Mouse (Mus musculus) midbrain, embryonic 11.5 days (tissue): Measurements from ENCODE around the gene Tmem127. TPM values are rescaled to one million over a fixed set of nuclear protein-coding genes. Genes with fewer than 3 reads are reported as not detected.
"Not testable (repeated sequence)": the region's sequence is repeated elsewhere in the genome, so short reads cannot be mapped to it uniquely, and the experiment has no call there.

Source experiments
- ATAC-seq: fragments of 200-750 bp; cut with Nextera tagmentation; 2 replicates; pipeline ENCODE4 v1.8.0; 2017; ENCODE audit warnings: moderate TSS enrichment, moderate library complexity; ENCODE audit not compliant: low FRiP score
- DNase-seq: peaks from one replicate; pipeline ENCODE4 v3.0.0; 2015; ENCODE audit warnings: low spot score; ENCODE audit errors: missing footprints
- H3K27ac ChIP-seq: fragments of 300-500 bp; sonication (generic); 2 replicates; pipeline ENCODE4 v1.5.1; 2014; ENCODE audit warnings: low read depth, low read length
- H3K27me3 ChIP-seq: fragments of 300-500 bp; sonication (generic); 2 replicates; pipeline ENCODE4 v1.6.1; 2014; ENCODE audit warnings: mild to moderate bottlenecking, low read length, moderate library complexity, mixed read lengths; ENCODE audit not compliant: control insufficient read depth, insufficient read depth
- H3K36me3 ChIP-seq: fragments of 300-500 bp; sonication (generic); 2 replicates; pipeline ENCODE4 v1.6.1; 2014; ENCODE audit warnings: mild to moderate bottlenecking, low read length, moderate library complexity, mixed read lengths; ENCODE audit not compliant: control insufficient read depth, insufficient read depth
- H3K4me1 ChIP-seq: fragments of 300-500 bp; sonication (generic); 2 replicates; pipeline ENCODE4 v1.6.1; 2014; ENCODE audit warnings: low read length; ENCODE audit not compliant: control insufficient read depth, insufficient read depth
- H3K4me2 ChIP-seq: fragments of 300-500 bp; sonication (generic); 2 replicates; pipeline ENCODE4 v1.6.1; 2014; ENCODE audit warnings: mild to moderate bottlenecking, moderate library complexity
- H3K4me3 ChIP-seq: fragments of 300-500 bp; sonication (generic); 2 replicates; pipeline ENCODE4 v1.5.1; 2014; ENCODE audit warnings: low read depth, low read length
- H3K9ac ChIP-seq: fragments of 300-500 bp; sonication (generic); 2 replicates; pipeline ENCODE4 v1.6.1; 2014; ENCODE audit warnings: low read length
- H3K9me3 ChIP-seq: fragments of 300-500 bp; sonication (generic); 2 replicates; pipeline ENCODE4 v1.6.1; 2016; ENCODE audit warnings: low read length; ENCODE audit not compliant: control insufficient read depth
- WGBS: fragments of 180-500 bp; shearing (Covaris S2); extraction: QIAGEN DNeasy Blood & Tissue Kit; methylation state at CpG from one replicate; pipeline ENCODE4 v1.1.7; 2014; 5-methylcytosine and 5-hydroxymethylcytosine counted together
- polyA plus RNA-seq: library from polyadenylated mRNA; unstranded; fragments of >200 nt; fragmentation: Nextera tagmentation; extraction: Ambion mirVana; gene quantifications from 2 replicates; pipeline ENCODE4 v1.2.1, GENCODE M21; 2014

The Tmem127 gene
- 24.6 and 26.4 TPM in 2 replicates for polyA plus RNA-seq

DNA sequence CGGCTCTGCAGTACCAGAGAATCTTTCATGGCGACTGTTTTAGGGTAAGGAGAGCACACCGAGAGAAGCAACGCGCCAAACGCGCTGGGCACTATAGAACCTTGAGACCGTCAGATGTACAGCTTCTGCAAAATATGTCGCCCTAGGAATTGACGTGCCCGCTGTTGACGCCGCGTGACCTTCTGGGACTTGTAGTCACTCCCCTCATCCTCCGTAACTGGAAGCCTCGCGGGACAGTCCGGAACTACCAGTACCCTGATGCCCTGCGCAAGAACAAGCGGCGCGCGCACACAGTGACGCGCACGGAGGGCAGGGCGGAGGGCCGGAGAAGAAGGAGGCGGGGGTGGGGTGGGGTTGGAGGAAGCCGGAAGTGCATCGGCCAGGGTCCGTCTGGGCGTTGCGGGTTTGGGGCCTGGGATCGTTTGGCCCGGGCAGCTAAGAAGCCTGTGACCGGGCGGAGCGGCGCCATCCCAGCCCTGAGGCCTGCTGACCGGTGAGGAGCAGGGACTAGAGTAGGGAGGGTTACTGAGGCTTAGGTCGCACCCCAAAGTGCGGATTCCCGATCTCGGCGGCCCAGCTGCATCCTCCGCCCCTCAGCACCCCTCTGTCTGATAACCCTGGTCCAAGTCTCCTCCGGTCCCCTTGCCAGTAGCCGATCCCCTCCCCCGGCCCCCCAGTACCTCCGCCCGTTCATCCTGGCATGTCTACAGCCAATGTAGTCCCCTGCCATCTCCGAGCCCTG lies at the start of gene Tmem127, which contains the start of gene Ciao1:
Gene Tmem127, plus strand, starts transcription at position 317 of the 742 bp plus-strand sequence.
Gene Ciao1, minus strand, starts transcription at position 225 of the 742 bp plus-strand sequence.
- H3K27ac ChIP-seq = no peak within 1 kb of the TSS; the same call in 1 of the 2 replicates
- peak within 1 kb of the TSS; percentile 89 for H3K4me2 ChIP-seq
- peak within 1 kb of the TSS; percentile 84 for H3K9ac ChIP-seq
- H3K36me3 ChIP-seq = no peaks in the 10 kb centered on the region; the same call in 1 of the 2 replicates
- peaks cover 14% of the 10 kb centered on the region for H3K4me1 ChIP-seq
- peak within 1 kb of the TSS; percentile 73 for H3K4me3 ChIP-seq
- DNase-seq (peak; percentile 99), ATAC-seq (peak; percentile 98)
- WGBS = under 1% methylated on average over 53 of the region's 53 CpGs
- no peaks in the 10 kb centered on the region for H3K27me3 ChIP-seq
- H3K9me3 ChIP-seq = no peaks in the 10 kb centered on the region

DNA sequence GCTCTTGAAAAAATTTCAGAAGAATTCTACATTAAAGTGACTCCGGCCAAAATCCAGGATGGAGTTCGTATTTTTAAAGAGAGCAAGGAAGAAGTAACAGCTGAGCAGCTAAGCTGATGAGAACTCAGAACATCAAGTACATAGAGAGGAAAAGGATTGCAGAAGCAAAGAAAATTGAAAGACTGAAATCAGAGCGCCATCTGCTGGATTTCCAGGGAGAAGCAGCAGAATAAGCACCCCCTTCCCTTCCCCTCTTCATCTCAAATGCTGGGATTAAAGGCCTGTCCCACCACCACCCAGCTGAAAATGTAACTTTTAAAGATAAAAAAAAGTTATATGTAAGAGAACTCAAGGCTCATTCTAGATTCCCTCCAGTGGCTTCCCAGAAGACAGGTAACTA lies 42.8 kb upstream of the Tmem127 start:
- Histone ChIP-seq H3K4me2 (no peak overlapping the region), H3K9ac (no peak overlapping the region), H3K4me1 (peaks cover 6% of the 10 kb centered on the region), H3K27ac (no peak overlapping the region), H3K27me3 (no peaks in the 10 kb centered on the region), H3K9me3 (no peaks in the 10 kb centered on the region), H3K36me3 (no peaks in the 10 kb centered on the region), H3K4me3 (no peak overlapping the region)
- 33% methylated on average over 3 of the region's 3 CpGs for WGBS
- no peak for ATAC-seq
- peak; percentile 96 for DNase-seq

DNA sequence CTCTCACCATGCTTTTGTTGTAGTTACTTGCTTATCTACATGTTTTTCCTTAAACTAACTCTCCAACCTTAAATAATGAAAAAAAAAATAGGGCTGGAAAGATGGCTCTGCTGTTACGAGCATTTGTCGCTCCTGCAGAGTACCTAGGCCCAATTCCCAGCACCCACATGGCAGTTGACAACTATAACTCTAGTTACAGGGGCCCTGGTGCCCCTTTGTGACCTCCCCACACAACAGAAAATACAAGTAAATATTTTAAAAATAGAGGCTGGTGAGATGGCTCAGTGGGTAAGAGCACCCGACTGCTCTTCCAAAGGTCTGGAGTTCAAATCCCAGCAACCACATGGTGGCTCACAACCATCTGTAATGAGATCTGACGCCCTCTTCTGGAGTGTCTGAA lies 41.8 kb upstream of the Tmem127 start:
- H3K36me3 ChIP-seq, H3K9ac ChIP-seq, H3K27me3 ChIP-seq, ATAC-seq, H3K9me3 ChIP-seq, H3K4me2 ChIP-seq, H3K27ac ChIP-seq, H3K4me1 ChIP-seq, H3K4me3 ChIP-seq: not testable (repeated sequence)
- 87% methylated on average over 4 of the region's 4 CpGs for WGBS
- peak; percentile 49 for DNase-seq

DNA sequence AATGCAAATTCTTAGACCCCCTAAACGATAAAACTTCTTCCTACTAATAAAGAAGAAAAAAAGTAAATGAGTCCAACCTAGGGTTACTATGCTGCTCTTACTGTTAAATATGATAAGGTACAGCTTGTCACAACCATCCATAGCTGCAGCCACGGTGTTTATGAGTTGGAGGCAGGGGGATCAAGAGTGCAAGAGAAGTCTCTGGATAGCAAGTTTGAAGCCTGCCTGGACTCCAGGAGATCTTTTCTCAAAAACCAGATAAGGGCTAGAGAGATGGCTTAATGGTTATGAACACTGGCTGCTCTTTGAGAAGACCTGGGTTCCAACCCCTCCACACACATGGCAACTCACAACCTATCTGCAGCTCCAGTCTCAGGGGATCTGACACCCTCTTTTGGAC lies 40.8 kb upstream of the Tmem127 start:
- no peak for ATAC-seq
- Histone ChIP-seq H3K27ac (no peak overlapping the region), H3K9me3 (no peaks in the 10 kb centered on the region), H3K9ac (no peak overlapping the region), H3K4me1 (peaks cover 6% of the 10 kb centered on the region), H3K36me3 (peaks cover 11% of the 10 kb centered on the region; the same call in 1 of the 2 replicates), H3K27me3 (no peaks in the 10 kb centered on the region), H3K4me3 (no peak overlapping the region), H3K4me2 (no peak overlapping the region)
- WGBS = 92% methylated on average over 2 of the region's 2 CpGs
- peak; percentile 76 for DNase-seq

DNA sequence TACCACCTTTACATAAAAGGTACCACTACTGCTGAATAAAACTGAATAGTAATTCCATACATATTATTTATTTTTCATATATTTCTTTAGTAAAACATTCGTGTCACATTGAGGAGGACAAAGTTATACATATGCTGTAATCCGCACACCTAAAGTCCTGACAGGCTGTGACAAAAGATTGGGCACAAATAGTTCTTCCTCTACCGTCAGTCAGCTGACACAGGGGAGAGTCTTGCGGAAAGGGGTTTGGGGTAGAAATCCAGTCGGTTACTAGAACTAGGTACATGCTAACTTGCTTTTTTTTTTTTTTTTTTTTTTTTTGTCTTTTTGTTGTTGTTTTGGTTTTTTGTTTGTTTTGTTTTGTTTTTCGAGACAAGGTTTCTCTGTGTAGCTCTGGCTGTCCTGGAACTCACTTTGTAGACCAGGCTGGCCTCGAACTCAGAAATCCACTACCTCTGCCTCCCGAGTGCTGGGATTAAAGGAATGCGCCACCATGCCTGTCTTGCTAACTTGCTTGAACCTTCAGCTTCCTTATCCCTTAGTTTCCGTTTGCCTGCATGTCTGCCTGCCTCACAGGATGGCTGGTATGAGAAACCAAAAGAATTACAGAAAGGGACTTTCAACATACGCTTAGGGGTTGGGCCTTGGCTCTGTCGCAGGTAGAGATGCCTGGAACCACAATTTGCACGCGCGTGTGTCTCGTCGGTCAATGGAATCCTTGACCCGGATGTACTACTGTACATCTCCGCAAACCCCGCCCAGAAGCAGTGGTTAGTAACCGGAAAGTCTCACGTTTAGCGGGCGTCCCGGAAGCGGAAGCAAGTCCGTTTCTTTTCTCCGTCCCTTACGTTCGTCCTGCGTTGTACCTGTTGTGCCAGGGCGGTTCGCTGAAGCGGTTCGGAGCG lies 39.9 kb upstream of the Tmem127 start, which contains the start of the genes 1810024B03Rik and Snrnp200:
Gene 1810024B03Rik, minus strand, starts transcription at position 734 of the 905 bp plus-strand sequence.
Gene Snrnp200, plus strand, starts transcription at position 840 of the 905 bp plus-strand sequence.
- peaks cover 16% of the 10 kb centered on the region; the same call in 1 of the 2 replicates for H3K36me3 ChIP-seq
- peak within 1 kb of the TSS; percentile 90 for H3K4me3 ChIP-seq
- no peaks in the 10 kb centered on the region for H3K9me3 ChIP-seq
- H3K27ac ChIP-seq = peak within 1 kb of the TSS; percentile 52; the same call in 1 of the 2 replicates
- peak; percentile 99 for DNase-seq
- peak; percentile 96 for ATAC-seq
- WGBS = 12% methylated on average over 36 of the region's 36 CpGs
- H3K27me3 ChIP-seq = no peaks in the 10 kb centered on the region
- peak within 1 kb of the TSS; percentile 68 for H3K4me2 ChIP-seq
- peak within 1 kb of the TSS; percentile 80 for H3K9ac ChIP-seq
- peaks cover 6% of the 10 kb centered on the region for H3K4me1 ChIP-seq

DNA sequence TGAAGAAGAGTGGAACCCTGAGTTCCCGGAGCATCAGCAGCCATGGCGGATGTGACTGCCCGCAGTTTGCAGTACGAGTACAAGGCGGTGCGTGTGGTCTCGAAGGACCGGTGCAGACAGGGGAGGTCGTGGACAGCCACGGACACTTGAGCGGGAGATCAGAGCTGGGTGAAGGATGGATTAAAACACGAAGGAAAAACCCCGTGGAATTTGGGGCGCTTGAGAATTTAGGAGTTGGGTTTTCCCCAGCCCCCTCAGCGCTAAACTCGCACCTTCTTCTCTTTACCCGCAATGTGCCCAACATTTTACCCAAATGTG lies 39.3 kb upstream of the Tmem127 start:
- peaks cover 6% of the 10 kb centered on the region for H3K4me1 ChIP-seq
- H3K9me3 ChIP-seq = no peaks in the 10 kb centered on the region
- DNase-seq (no peak), ATAC-seq (no peak)
- under 1% methylated on average over 17 of the region's 17 CpGs for WGBS
- H3K4me2 ChIP-seq = peak overlapping the region; percentile 68
- H3K36me3 ChIP-seq = peaks cover 16% of the 10 kb centered on the region; the same call in 1 of the 2 replicates
- H3K9ac ChIP-seq = peak overlapping the region; percentile 80
- H3K27me3 ChIP-seq = no peaks in the 10 kb centered on the region
- H3K4me3 ChIP-seq = peak overlapping the region; percentile 90
- H3K27ac ChIP-seq = no peak overlapping the region; the same call in 1 of the 2 replicates

DNA sequence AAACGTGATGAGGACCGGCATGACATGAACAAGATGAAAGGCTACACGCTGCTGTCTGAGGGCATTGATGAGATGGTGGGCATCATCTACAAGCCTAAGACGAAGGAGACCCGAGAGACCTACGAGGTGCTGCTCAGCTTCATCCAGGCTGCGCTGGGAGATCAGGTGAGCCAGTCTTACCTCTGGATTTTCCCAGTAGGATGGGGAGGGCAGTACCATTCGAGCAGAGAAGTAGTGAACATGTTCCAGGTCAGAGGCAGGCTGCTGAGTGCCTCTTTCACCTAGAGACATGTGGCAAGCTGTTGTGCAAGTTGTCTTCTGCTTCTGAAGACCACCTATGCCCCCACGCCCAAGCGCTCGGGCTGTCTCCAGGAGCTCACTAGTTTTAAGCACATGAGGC lies 37.0 kb upstream of the Tmem127 start:
- WGBS = 93% methylated on average over 11 of the region's 11 CpGs
- no peaks in the 10 kb centered on the region for H3K27me3 ChIP-seq
- no peak for DNase-seq
- ATAC-seq = no peak
- H3K9me3 ChIP-seq = no peaks in the 10 kb centered on the region
- peaks cover 28% of the 10 kb centered on the region for H3K36me3 ChIP-seq
- no peak overlapping the region for H3K27ac ChIP-seq
- H3K4me1 ChIP-seq = peaks cover 6% of the 10 kb centered on the region
- no peak overlapping the region for H3K4me2 ChIP-seq
- no peak overlapping the region for H3K4me3 ChIP-seq
- H3K9ac ChIP-seq = no peak overlapping the region

DNA sequence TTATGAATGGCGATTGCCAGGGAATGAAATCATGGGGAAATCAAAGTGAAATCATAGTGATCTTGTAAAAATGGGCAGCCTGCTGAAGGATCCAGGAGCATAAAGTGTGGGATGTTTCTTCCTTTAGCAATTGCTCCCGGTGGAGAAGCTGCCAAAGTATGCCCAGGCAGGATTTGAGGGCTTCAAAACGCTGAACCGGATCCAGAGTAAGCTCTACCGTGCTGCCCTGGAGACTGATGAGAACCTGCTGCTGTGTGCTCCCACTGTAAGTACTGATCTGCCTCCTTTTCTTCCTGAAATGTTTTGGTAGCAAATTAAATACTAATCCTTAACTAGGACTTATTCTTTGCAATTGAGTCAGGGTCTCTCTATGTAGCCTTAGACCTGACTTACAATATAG lies 30.0 kb upstream of the Tmem127 start:
- ATAC-seq (no peak), DNase-seq (peak; percentile 59)
- 96% methylated on average over 5 of the region's 5 CpGs for WGBS
- no peak overlapping the region for H3K27ac ChIP-seq
- no peaks in the 10 kb centered on the region for H3K4me1 ChIP-seq
- H3K27me3 ChIP-seq = no peaks in the 10 kb centered on the region
- peaks cover 60% of the 10 kb centered on the region for H3K36me3 ChIP-seq
- no peak overlapping the region for H3K9ac ChIP-seq
- H3K4me3 ChIP-seq = no peak overlapping the region
- no peak overlapping the region for H3K4me2 ChIP-seq
- no peaks in the 10 kb centered on the region for H3K9me3 ChIP-seq
